Mouse (Mus musculus): Measurements from ENCODE around the gene Rbpjl. TPM values are rescaled to one million over a fixed set of nuclear protein-coding genes. Genes with fewer than 3 reads are reported as not detected.

Gene Rbpjl
- polyA plus RNA-seq, 1 experiment = 0.19 TPM

GRCm38 (mm10) chr2:164414167-164414566, 11.2 kb downstream of the Rbpjl start:
- TF ChIP-seq CTCF (IDR thresholded peaks at IDR 0.05; ENCODE audit: extremely low read depth, insufficient read length, insufficient replicate concordance, low read depth, low read length) = no peak
- TF ChIP-seq POLR2A (IDR thresholded peaks at IDR 0.05; ENCODE audit: low read depth, low read length) = no peak
- WGBS = 41% methylated on average over 28 of the region's 28 CpGs
- H3K27ac ChIP-seq (ENCODE audit: insufficient read depth, low read depth, low read length) = no peak overlapping the region
- H3K27me3 ChIP-seq (ENCODE audit: control insufficient read depth, insufficient read depth, low read length) = no peaks in the 10 kb centered on the region; the same call in 1 of the 2 replicates
- H3K4me1 ChIP-seq (ENCODE audit: control insufficient read depth, insufficient read depth, insufficient read length, low read length) = peaks cover 3% of the 10 kb centered on the region; the same call in 1 of the 2 replicates
- 0 out of 2 replicates have a peak overlapping the region, but pooled peaks have one; percentile 5 for H3K4me3 ChIP-seq (ENCODE audit: low read depth, low read length)
- no peaks in the 10 kb centered on the region for H3K36me3 ChIP-seq (ENCODE audit: control insufficient read depth, insufficient read depth, low read length)

- H3K27ac ChIP-seq (ENCODE audit: insufficient read depth, low read depth, low read length) = no peak overlapping the region
- peaks cover 3% of the 10 kb centered on the region; the same call in 1 of the 2 replicates for H3K4me1 ChIP-seq (ENCODE audit: control insufficient read depth, insufficient read depth, insufficient read length, low read length)
- no peak for TF ChIP-seq POLR2A (IDR thresholded peaks at IDR 0.05; ENCODE audit: low read depth, low read length)
- no peak for TF ChIP-seq CTCF (IDR thresholded peaks at IDR 0.05; ENCODE audit: extremely low read depth, insufficient read length, insufficient replicate concordance, low read depth, low read length)
- no peaks in the 10 kb centered on the region; the same call in 1 of the 2 replicates for H3K27me3 ChIP-seq (ENCODE audit: control insufficient read depth, insufficient read depth, low read length)
- no peaks in the 10 kb centered on the region for H3K36me3 ChIP-seq (ENCODE audit: control insufficient read depth, insufficient read depth, low read length)
- WGBS = 69% methylated on average over 10 of the region's 10 CpGs
- H3K4me3 ChIP-seq (ENCODE audit: low read depth, low read length) = 0 out of 2 replicates have a peak overlapping the region, but pooled peaks have one; percentile 5
These were observed 11.6 kb downstream of the Rbpjl start for GRCm38 (mm10) chr2:164414581-164414980.

- Histone ChIP-seq H3K27ac (ENCODE audit: insufficient read depth, low read depth, low read length) (no peak overlapping the region), H3K27me3 (ENCODE audit: control insufficient read depth, insufficient read depth, low read length) (no peaks in the 10 kb centered on the region), H3K4me3 (ENCODE audit: low read depth, low read length) (no peak overlapping the region), H3K36me3 (ENCODE audit: control insufficient read depth, insufficient read depth, low read length) (no peaks in the 10 kb centered on the region), H3K4me1 (ENCODE audit: control insufficient read depth, insufficient read depth, insufficient read length, low read length) (peaks cover 3% of the 10 kb centered on the region; the same call in 1 of the 2 replicates)
- WGBS = 1% methylated on average over 2 of the region's 2 CpGs
- TF ChIP-seq POLR2A (IDR thresholded peaks at IDR 0.05; ENCODE audit: low read depth, low read length) = no peak
- no peak for TF ChIP-seq CTCF (IDR thresholded peaks at IDR 0.05; ENCODE audit: extremely low read depth, insufficient read length, insufficient replicate concordance, low read depth, low read length)
These were observed 14.3 kb downstream of the Rbpjl start for GRCm38 (mm10) chr2:164417198-164417597.

GRCm38 (mm10) chr2:164418308-164418875, 15.5 kb downstream of the Rbpjl start:
- peak overlapping the region; percentile 20; the same call in 1 of the 2 replicates for H3K27ac ChIP-seq (ENCODE audit: insufficient read depth, low read depth, low read length)
- 18% methylated on average over 3 of the region's 3 CpGs for WGBS
- peaks cover 10% of the 10 kb centered on the region; the same call in 1 of the 2 replicates for H3K4me1 ChIP-seq (ENCODE audit: control insufficient read depth, insufficient read depth, insufficient read length, low read length)
- H3K4me3 ChIP-seq (ENCODE audit: low read depth, low read length) = no peak overlapping the region
- no peaks in the 10 kb centered on the region for H3K27me3 ChIP-seq (ENCODE audit: control insufficient read depth, insufficient read depth, low read length)
- peaks cover under 1% of the 10 kb centered on the region; the same call in 1 of the 2 replicates for H3K36me3 ChIP-seq (ENCODE audit: control insufficient read depth, insufficient read depth, low read length)
- TF ChIP-seq CTCF (IDR thresholded peaks at IDR 0.05; ENCODE audit: extremely low read depth, insufficient read length, insufficient replicate concordance, low read depth, low read length) = no peak

- TF ChIP-seq CTCF (IDR thresholded peaks at IDR 0.05; ENCODE audit: extremely low read depth, insufficient read length, insufficient replicate concordance, low read depth, low read length) = no peak
- TF ChIP-seq POLR2A (IDR thresholded peaks at IDR 0.05; ENCODE audit: low read depth, low read length) = no peak
- Histone ChIP-seq H3K27ac (ENCODE audit: insufficient read depth, low read depth, low read length) (no peak overlapping the region), H3K36me3 (ENCODE audit: control insufficient read depth, insufficient read depth, low read length) (peaks cover 10% of the 10 kb centered on the region), H3K4me3 (ENCODE audit: low read depth, low read length) (no peak overlapping the region), H3K4me1 (ENCODE audit: control insufficient read depth, insufficient read depth, insufficient read length, low read length) (peaks cover 14% of the 10 kb centered on the region; the same call in 1 of the 2 replicates), H3K27me3 (ENCODE audit: control insufficient read depth, insufficient read depth, low read length) (no peaks in the 10 kb centered on the region)
- WGBS = 13% methylated on average over 3 of the region's 3 CpGs
These were observed 16.5 kb downstream of the Rbpjl start for GRCm38 (mm10) chr2:164419489-164419888.

GRCm38 (mm10) chr2:164421306-164421705, 18.4 kb downstream of the Rbpjl start:
- peak overlapping the region; percentile 73; the same call in 1 of the 2 replicates for H3K27ac ChIP-seq (ENCODE audit: insufficient read depth, low read depth, low read length)
- H3K4me3 ChIP-seq (ENCODE audit: low read depth, low read length) = no peak overlapping the region
- H3K4me1 ChIP-seq (ENCODE audit: control insufficient read depth, insufficient read depth, insufficient read length, low read length) = peaks cover 16% of the 10 kb centered on the region; the same call in 1 of the 2 replicates
- TF ChIP-seq POLR2A (IDR thresholded peaks at IDR 0.05; ENCODE audit: low read depth, low read length) (no peak), CTCF (IDR thresholded peaks at IDR 0.05; ENCODE audit: extremely low read depth, insufficient read length, insufficient replicate concordance, low read depth, low read length) (no peak)
- WGBS = 39% methylated on average over 7 of the region's 7 CpGs
- H3K36me3 ChIP-seq (ENCODE audit: control insufficient read depth, insufficient read depth, low read length) = peaks cover 24% of the 10 kb centered on the region
- H3K27me3 ChIP-seq (ENCODE audit: control insufficient read depth, insufficient read depth, low read length) = no peaks in the 10 kb centered on the region

GRCm38 (mm10) chr2:164421979-164422378, 19.0 kb downstream of the Rbpjl start:
- WGBS = 47% methylated on average over 8 of the region's 8 CpGs
- Histone ChIP-seq H3K4me1 (ENCODE audit: control insufficient read depth, insufficient read depth, insufficient read length, low read length) (peaks cover 20% of the 10 kb centered on the region; the same call in 1 of the 2 replicates), H3K4me3 (ENCODE audit: low read depth, low read length) (no peak overlapping the region), H3K27me3 (ENCODE audit: control insufficient read depth, insufficient read depth, low read length) (no peaks in the 10 kb centered on the region), H3K27ac (ENCODE audit: insufficient read depth, low read depth, low read length) (peak overlapping the region; percentile 73), H3K36me3 (ENCODE audit: control insufficient read depth, insufficient read depth, low read length) (peaks cover 31% of the 10 kb centered on the region)
- no peak for TF ChIP-seq CTCF (IDR thresholded peaks at IDR 0.05; ENCODE audit: extremely low read depth, insufficient read length, insufficient replicate concordance, low read depth, low read length)
- no peak for TF ChIP-seq POLR2A (IDR thresholded peaks at IDR 0.05; ENCODE audit: low read depth, low read length)
